Mouse (Mus musculus): Measurements from ENCODE around the gene Cpsf4l. TPM values are rescaled to one million over a fixed set of nuclear protein-coding genes. Genes with fewer than 3 reads are reported as not detected.
A peak's percentile ranks its signal among the peaks of the same experiment; 100 is the strongest.

Gene Cpsf4l
- polyA plus RNA-seq, 1 experiment from 2014 or later, result 0.24 TPM

DNA sequence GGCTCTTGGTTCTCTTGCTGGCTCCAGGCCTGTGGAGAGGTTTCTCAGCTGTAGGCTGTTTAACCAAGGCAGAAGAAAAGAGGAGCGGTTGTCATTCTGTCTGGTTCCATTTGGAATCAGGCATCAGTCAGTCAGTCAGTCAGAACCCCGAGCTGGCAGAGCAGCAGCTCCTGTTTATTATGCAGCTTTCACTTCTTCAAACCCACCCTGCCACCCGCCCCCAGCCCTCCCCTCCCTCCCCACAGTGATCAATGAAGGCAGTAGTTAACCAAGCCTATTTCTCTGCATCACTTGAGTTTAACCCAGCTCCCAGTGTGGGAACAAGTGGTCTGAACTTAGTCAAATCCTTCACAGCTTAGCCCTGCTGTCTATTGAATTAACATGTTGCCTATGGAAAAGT, 18.0 kb downstream of the Cpsf4l start:
- H3K9ac ChIP-seq, result peak overlapping the region; percentile 7; the same call in 1 of the 2 replicates
- peaks cover 94% of the 10 kb centered on the region for H3K36me3 ChIP-seq
- peaks cover 3% of the 10 kb centered on the region for H3K4me1 ChIP-seq
- no peaks in the 10 kb centered on the region for H3K9me3 ChIP-seq
- ATAC-seq (ENCODE audit: extremely low read depth, insufficient number of reproducible peaks, low FRiP score, low TSS enrichment), result no peak
- no peak overlapping the region for H3K4me3 ChIP-seq
- 79% methylated on average over 3 of the region's 3 CpGs for WGBS
- no peaks in the 10 kb centered on the region for H3K27me3 ChIP-seq (replicated peaks)
- no peak overlapping the region for H3K27ac ChIP-seq (replicated peaks)
- no peak overlapping the region for H3K4me2 ChIP-seq

DNA sequence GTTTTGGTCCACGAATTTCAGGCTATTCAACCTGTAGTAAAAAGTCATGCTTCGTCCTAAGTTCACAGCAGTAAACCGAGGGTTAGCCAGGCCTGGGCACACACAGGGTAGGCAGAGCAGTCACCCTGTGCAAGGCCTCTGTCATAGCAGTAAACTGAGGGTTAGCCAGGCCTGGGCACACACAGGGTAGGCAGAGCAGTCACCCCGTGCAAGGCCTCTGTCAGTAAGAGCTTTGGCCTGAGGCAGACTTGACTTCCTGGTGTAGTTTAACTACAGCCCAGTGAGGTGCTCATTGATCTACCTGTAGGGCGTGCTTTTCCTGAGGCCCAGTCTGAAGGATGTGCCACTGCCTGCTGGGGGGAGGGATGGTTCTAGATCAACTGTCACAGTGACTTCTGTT, 18.5 kb downstream of the Cpsf4l start:
- Histone ChIP-seq H3K4me3 (no peak overlapping the region), H3K4me2 (no peak overlapping the region), H3K36me3 (peaks cover 89% of the 10 kb centered on the region), H3K27ac (replicated peaks) (no peak overlapping the region), H3K9ac (no peak overlapping the region; the same call in 1 of the 2 replicates), H3K4me1 (peaks cover 8% of the 10 kb centered on the region), H3K9me3 (no peaks in the 10 kb centered on the region), H3K27me3 (replicated peaks) (no peaks in the 10 kb centered on the region)
- ATAC-seq (ENCODE audit: extremely low read depth, insufficient number of reproducible peaks, low FRiP score, low TSS enrichment), result no peak
- 84% methylated on average over 5 of the region's 5 CpGs for WGBS

DNA sequence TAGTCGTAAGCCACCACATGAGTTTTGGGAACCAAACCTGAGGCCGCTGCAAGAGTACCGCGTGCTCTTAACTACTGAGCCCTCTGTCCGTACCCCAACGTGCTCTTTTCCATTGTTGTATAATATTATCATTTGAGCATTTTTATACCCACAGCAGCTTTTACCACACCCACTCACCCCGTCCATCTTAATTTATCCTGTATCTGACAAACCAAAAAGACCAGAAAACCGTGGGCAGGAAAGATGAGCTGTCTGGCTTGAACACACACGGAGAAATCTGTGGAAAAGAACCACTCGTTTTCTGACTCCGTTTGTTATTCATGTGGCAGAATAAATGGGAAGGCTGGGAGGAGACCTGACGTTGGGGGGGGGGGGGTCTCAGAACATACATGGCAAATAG, 19.3 kb downstream of the Cpsf4l start:
- H3K36me3 ChIP-seq, result peaks cover 81% of the 10 kb centered on the region
- H3K4me3 ChIP-seq, result no peak overlapping the region
- peaks cover 12% of the 10 kb centered on the region for H3K4me1 ChIP-seq
- no peak for ATAC-seq (ENCODE audit: extremely low read depth, insufficient number of reproducible peaks, low FRiP score, low TSS enrichment)
- 88% methylated on average over 12 of the region's 12 CpGs for whole genome bisulfite sequencing
- H3K9me3 ChIP-seq, result no peaks in the 10 kb centered on the region
- no peak overlapping the region for H3K27ac ChIP-seq (replicated peaks)
- H3K4me2 ChIP-seq, result no peak overlapping the region
- no peak overlapping the region for H3K9ac ChIP-seq
- no peaks in the 10 kb centered on the region for H3K27me3 ChIP-seq (replicated peaks)

DNA sequence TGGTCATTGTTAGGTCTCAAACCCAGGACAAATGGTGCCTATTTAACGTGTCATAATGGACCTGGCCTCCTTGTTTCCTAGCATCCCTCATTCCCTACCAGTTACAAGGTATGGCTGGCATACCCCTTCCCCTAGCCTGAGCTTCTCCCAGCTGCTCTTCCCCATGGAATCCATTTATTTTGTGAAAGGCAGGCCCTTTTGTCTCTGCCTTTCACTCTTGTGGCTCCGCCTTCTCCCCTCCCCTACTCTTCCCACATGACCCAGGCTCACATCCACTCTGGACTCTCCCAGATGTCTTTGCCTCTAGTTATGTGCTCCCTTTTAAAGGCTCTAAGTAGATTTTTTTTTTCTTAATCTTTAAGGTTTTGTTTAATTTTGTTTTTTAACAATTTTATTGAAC, 22.8 kb downstream of the Cpsf4l start:
- H3K4me2 ChIP-seq, result no peak overlapping the region
- H3K27ac ChIP-seq (replicated peaks), result no peak overlapping the region
- peaks cover 46% of the 10 kb centered on the region for H3K36me3 ChIP-seq
- no peaks in the 10 kb centered on the region for H3K9me3 ChIP-seq
- H3K9ac ChIP-seq, result no peak overlapping the region
- H3K27me3 ChIP-seq (replicated peaks), result no peaks in the 10 kb centered on the region
- H3K4me1 ChIP-seq, result peaks cover 27% of the 10 kb centered on the region
- ATAC-seq (ENCODE audit: extremely low read depth, insufficient number of reproducible peaks, low FRiP score, low TSS enrichment), result no peak
- 80% methylated on average over 2 of the region's 2 CpGs for WGBS
- H3K4me3 ChIP-seq, result no peak overlapping the region

DNA sequence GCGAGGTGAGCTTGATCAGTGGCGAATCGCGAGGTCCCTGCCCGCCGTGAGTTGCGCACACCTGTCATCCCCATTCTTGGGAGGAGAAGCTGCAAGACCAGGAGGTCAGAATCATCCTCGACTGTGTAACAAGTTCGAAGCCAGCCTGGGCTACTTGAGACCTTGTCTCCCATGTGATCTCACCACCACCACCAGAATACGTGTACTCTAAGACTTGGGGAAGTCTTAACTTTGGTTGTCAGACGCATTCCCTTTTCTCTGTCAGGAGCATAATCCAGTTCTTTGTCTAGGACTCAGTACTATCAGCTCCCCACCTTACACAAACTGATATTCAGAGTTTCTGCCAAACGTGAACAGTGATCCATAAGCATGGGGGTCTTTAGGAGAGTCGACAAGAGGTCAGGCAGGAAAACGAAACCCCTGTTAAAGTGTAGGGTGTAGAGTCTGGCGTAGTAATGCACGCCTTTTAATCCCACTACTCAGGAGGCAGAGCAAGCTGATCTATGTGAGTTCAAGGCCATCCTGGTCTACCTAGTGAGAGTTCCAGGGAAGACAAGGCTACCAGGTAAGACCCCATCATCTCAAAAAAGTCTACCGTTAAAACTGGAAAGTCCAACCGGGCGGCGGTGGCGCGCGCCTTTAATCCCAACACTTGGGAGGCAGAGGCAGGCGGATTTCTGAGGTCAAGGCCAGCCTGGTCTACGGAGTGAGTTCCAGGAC, 24.9 kb downstream of the Cpsf4l start:
- peak overlapping the region; percentile 82 for H3K4me2 ChIP-seq
- ATAC-seq (ENCODE audit: extremely low read depth, insufficient number of reproducible peaks, low FRiP score, low TSS enrichment), result no peak
- H3K4me3 ChIP-seq, result peak overlapping the region; percentile 95
- H3K9me3 ChIP-seq, result no peaks in the 10 kb centered on the region
- H3K27ac ChIP-seq (replicated peaks), result peak overlapping the region; percentile 99
- H3K36me3 ChIP-seq, result peaks cover 25% of the 10 kb centered on the region
- no peaks in the 10 kb centered on the region for H3K27me3 ChIP-seq (replicated peaks)
- H3K4me1 ChIP-seq, result peaks cover 43% of the 10 kb centered on the region
- 36% methylated on average over 25 of the region's 25 CpGs for WGBS
- peak overlapping the region; percentile 98 for H3K9ac ChIP-seq

DNA sequence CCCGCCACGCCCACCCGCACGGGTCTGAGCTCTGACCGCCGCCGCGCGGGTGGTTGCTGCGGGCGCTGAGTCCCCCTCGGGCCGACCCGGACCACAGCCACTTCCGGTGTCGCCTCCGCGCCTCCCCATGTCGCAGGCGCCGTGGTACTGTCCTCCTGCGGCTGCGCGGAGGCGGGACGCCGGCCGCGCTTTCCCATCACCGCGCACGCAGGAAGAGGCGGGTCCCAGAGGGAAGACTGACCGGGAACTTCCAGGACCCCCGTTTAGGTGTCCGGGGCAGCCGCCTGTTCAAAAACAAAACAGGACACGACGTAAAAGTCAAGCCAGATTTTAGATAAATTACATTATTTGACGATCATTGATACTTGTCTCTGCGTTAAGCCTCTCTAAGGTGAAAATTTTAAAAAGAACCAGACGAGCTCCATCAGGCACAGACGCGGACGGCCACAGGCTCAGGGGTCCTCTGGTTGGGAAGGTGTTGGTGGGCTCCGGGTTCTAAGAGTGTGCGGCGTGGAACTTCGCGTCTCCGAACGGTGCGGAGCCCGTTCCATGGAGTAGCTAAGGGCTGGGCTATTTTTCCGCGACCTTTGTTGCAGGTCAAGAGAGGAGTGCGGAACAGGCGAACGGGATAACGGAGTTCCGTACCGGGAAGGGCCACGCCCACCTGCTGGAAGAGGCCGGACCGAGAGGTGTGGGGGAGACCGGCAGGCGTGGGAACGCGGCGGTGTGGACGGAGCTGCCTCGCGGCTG, 25.7 kb downstream of the Cpsf4l start, which contains the start of the genes Fam104a and D11Wsu47e:
Fam104a (minus strand) TSS at position 199 of the 750 bp plus-strand sequence.
D11Wsu47e (plus strand) TSS at position 456 of the 750 bp plus-strand sequence.
- Histone ChIP-seq H3K27me3 (replicated peaks) (no peaks in the 10 kb centered on the region), H3K9ac (peak within 1 kb of the TSS; percentile 98), H3K4me3 (peak within 1 kb of the TSS; percentile 95), H3K36me3 (peaks cover 17% of the 10 kb centered on the region), H3K9me3 (no peaks in the 10 kb centered on the region), H3K27ac (replicated peaks) (peak within 1 kb of the TSS; percentile 99), H3K4me1 (peaks cover 46% of the 10 kb centered on the region), H3K4me2 (peak within 1 kb of the TSS; percentile 82)
- WGBS, result under 1% methylated on average over 70 of the region's 73 CpGs
- peak; percentile 90 for ATAC-seq (ENCODE audit: extremely low read depth, insufficient number of reproducible peaks, low FRiP score, low TSS enrichment)

DNA sequence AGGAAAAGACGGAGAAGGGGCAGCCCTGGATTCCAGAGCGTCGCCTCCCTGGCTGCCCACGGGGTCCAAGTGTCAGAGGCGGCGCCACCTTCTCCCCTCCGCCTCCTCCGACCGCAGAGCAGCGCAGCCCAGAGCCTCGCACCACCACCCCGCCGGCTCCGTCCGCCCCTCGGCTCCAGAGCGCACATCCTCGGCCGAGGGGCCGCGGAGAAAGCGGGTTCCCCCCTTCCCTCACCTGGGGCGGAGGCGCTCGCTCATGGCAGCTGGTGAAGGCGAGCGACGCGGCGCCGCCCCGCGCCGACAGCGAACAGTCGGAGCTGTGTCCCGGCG, 26.2 kb downstream of the Cpsf4l start:
- WGBS, result 0% methylated on average over 38 of the region's 38 CpGs
- no peaks in the 10 kb centered on the region for H3K27me3 ChIP-seq (replicated peaks)
- peaks cover 12% of the 10 kb centered on the region for H3K36me3 ChIP-seq
- peaks cover 50% of the 10 kb centered on the region for H3K4me1 ChIP-seq
- peak overlapping the region; percentile 82 for H3K4me2 ChIP-seq
- peak overlapping the region; percentile 99 for H3K27ac ChIP-seq (replicated peaks)
- ATAC-seq (ENCODE audit: extremely low read depth, insufficient number of reproducible peaks, low FRiP score, low TSS enrichment), result no peak; the same call in 1 of the 2 replicates
- peak overlapping the region; percentile 95 for H3K4me3 ChIP-seq
- H3K9me3 ChIP-seq, result no peaks in the 10 kb centered on the region
- peak overlapping the region; percentile 98 for H3K9ac ChIP-seq

DNA sequence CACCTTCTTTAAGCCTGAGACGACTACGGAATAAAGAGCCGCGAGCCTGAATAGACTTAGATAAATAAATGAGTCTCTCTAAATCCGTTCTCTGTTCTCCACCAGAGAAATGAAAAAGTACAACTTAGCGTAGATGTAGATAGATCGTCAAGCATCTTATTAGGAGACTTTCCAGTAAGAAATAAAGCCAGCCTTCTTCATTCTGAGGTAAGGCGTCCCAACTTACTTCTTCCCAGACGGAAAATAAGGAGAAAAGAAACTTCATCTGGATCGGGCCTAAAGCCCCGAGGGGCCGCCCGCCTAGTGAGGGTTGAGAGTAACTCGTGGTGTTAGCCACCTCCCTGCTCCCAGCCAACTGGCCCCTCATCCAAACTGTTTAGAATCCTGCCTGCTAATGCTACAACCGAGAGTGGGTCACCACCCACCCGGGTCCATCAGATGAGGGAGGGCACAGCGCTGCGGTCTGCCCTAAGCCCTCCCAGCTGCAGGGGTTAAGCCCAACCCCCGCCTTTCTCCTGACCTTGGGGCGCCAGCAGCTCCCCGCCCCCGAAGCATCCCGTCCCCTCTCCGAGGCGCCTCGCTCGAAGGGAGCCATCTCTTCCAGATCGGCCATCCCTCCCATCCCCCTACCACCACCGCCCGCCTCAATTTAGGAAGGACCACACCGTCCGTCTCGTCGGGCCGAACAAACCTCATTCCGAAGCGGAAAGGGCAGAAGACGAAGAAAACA, 26.8 kb downstream of the Cpsf4l start:
- H3K9me3 ChIP-seq, result no peaks in the 10 kb centered on the region
- 2% methylated on average over 38 of the region's 38 CpGs for whole genome bisulfite sequencing
- H3K36me3 ChIP-seq, result peaks cover 6% of the 10 kb centered on the region
- H3K4me3 ChIP-seq, result peak overlapping the region; percentile 95
- H3K27me3 ChIP-seq (replicated peaks), result no peaks in the 10 kb centered on the region
- H3K9ac ChIP-seq, result peak overlapping the region; percentile 98
- peak overlapping the region; percentile 99 for H3K27ac ChIP-seq (replicated peaks)
- peak; percentile 58 for ATAC-seq (ENCODE audit: extremely low read depth, insufficient number of reproducible peaks, low FRiP score, low TSS enrichment)
- peak overlapping the region; percentile 82 for H3K4me2 ChIP-seq
- peaks cover 55% of the 10 kb centered on the region for H3K4me1 ChIP-seq

DNA sequence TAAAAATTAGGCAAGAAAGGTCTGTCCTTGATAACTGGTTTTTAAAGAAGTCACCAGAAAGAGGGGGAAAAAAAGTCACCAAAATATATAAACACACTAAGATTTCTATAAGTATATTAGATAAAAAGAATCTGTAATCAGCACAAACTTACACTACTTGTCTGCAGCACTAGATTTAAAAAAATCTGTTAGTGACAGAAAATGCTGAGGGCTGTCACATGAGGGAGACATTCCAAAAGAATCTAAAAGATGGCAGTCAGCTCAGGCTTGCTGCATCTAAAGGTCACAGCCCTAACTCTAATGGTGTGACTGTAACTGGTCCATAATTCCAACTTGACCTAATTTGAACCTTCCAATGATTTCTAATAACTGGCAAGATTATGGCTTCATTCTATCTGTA, 27.8 kb downstream of the Cpsf4l start:
- ATAC-seq (ENCODE audit: extremely low read depth, insufficient number of reproducible peaks, low FRiP score, low TSS enrichment), result no peak
- Histone ChIP-seq H3K27ac (replicated peaks) (peak overlapping the region; percentile 99), H3K9me3 (no peaks in the 10 kb centered on the region), H3K9ac (peak overlapping the region; percentile 57), H3K4me2 (peak overlapping the region; percentile 82), H3K4me3 (peak overlapping the region; percentile 95), H3K36me3 (peaks cover 2% of the 10 kb centered on the region), H3K4me1 (peaks cover 60% of the 10 kb centered on the region), H3K27me3 (replicated peaks) (no peaks in the 10 kb centered on the region)

DNA sequence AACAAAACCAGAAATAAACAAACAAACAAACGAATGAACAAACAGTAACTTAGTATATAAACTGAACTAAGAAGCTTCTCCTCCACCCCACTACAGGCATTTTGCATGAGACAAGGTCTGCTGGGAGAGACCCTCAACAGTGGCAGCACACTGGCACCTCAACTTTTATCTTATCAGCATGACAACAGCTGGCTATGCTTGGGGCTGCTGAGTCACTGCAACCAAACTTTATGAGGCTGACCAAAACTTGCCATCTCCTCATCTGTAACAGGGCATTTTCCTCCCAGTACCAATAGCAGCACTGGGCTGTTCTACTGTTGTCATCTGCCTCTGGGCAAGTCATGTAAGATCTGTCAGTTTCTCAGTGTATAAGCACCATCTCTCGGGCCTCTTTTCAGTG, 28.9 kb downstream of the Cpsf4l start:
- Histone ChIP-seq H3K36me3 (peaks cover 13% of the 10 kb centered on the region), H3K4me2 (peak overlapping the region; percentile 82), H3K4me3 (peak overlapping the region; percentile 95), H3K27ac (replicated peaks) (peak overlapping the region; percentile 99), H3K4me1 (peaks cover 53% of the 10 kb centered on the region), H3K9me3 (no peaks in the 10 kb centered on the region), H3K9ac (peak overlapping the region; percentile 34), H3K27me3 (replicated peaks) (no peaks in the 10 kb centered on the region)
- peak; percentile 6; the same call in 1 of the 2 replicates for ATAC-seq (ENCODE audit: extremely low read depth, insufficient number of reproducible peaks, low FRiP score, low TSS enrichment)
- WGBS, result 64% methylated on average over 2 of the region's 2 CpGs

DNA sequence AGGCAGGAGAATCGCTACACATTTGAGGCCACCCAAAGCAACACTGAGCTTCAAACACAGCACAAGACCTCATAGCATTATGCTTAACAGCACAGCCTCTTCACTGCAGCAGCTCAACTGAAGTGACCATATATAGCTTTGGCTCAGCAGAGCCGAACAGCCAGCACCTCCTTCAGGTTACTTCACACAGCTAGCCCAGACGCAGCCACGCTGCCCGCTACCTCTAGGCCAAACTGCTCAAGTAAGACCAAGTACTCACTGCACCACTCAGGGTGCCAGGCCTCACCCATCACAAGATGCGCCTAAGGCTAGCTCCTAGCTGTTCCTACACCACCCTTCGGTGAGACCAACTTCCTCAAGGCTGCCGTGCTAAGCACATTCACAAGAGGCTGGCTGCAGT, 31.4 kb downstream of the Cpsf4l start:
- 57% methylated on average over 8 of the region's 8 CpGs for WGBS
- Histone ChIP-seq H3K4me3 (peak overlapping the region; percentile 5; the same call in 1 of the 2 replicates), H3K9me3 (no peaks in the 10 kb centered on the region), H3K36me3 (peaks cover 38% of the 10 kb centered on the region), H3K4me2 (peak overlapping the region; percentile 82), H3K27ac (replicated peaks) (peak overlapping the region; percentile 79), H3K9ac (peak overlapping the region; percentile 48), H3K4me1 (peaks cover 56% of the 10 kb centered on the region), H3K27me3 (replicated peaks) (no peaks in the 10 kb centered on the region)
- no peak; the same call in 1 of the 2 replicates for ATAC-seq (ENCODE audit: extremely low read depth, insufficient number of reproducible peaks, low FRiP score, low TSS enrichment)

Measured in heart, embryonic 13.5 days (tissue).